Mouse (Mus musculus): ENCODE data around the gene Iqcf3. TPM values are rescaled to one million over a fixed set of nuclear protein-coding genes. Genes with fewer than 3 reads are reported as not detected.

The Iqcf3 gene
- polyA plus RNA-seq, 1 experiment from 2014 or later: not detected

- H3K4me1 ChIP-seq: peaks cover 75% of the 10 kb centered on the region
- WGBS: 33% methylated on average over 9 of the region's 9 CpGs
- H3K9me3 ChIP-seq (replicated peaks): no peaks in the 10 kb centered on the region
- ATAC-seq (ENCODE audit: low FRiP score): no peak
- peak overlapping the region; percentile 99 for H3K4me2 ChIP-seq (replicated peaks)
- H3K4me3 ChIP-seq: peak overlapping the region; percentile 77
- H3K9ac ChIP-seq: peak overlapping the region; percentile 97
- no peaks in the 10 kb centered on the region for H3K27me3 ChIP-seq
- H3K36me3 ChIP-seq: peaks cover 34% of the 10 kb centered on the region
- peak overlapping the region; percentile 96 for H3K27ac ChIP-seq
Observed at GRCm38 (mm10) chr9:106457163-106457559, 104.3 kb downstream of the Iqcf3 start.

GRCm38 (mm10) chr9:106456325-106457162 is 104.9 kb downstream of the Iqcf3 start:
- no peaks in the 10 kb centered on the region for H3K27me3 ChIP-seq
- ATAC-seq (ENCODE audit: low FRiP score): peak; percentile 8; the same call in 1 of the 2 replicates
- peak overlapping the region; percentile 99 for H3K4me2 ChIP-seq (replicated peaks)
- H3K9ac ChIP-seq: peak overlapping the region; percentile 97
- peaks cover 28% of the 10 kb centered on the region for H3K36me3 ChIP-seq
- no peaks in the 10 kb centered on the region for H3K9me3 ChIP-seq (replicated peaks)
- H3K4me1 ChIP-seq: peaks cover 81% of the 10 kb centered on the region
- WGBS: 25% methylated on average over 14 of the region's 15 CpGs
- peak overlapping the region; percentile 96 for H3K27ac ChIP-seq
- H3K4me3 ChIP-seq: peak overlapping the region; percentile 77

- H3K27ac ChIP-seq: peak overlapping the region; percentile 96
- ATAC-seq (ENCODE audit: low FRiP score): peak; percentile 33
- peak overlapping the region; percentile 99 for H3K4me2 ChIP-seq (replicated peaks)
- peak overlapping the region; percentile 77 for H3K4me3 ChIP-seq
- H3K36me3 ChIP-seq: peaks cover 13% of the 10 kb centered on the region
- H3K27me3 ChIP-seq: no peaks in the 10 kb centered on the region
- H3K9me3 ChIP-seq (replicated peaks): no peaks in the 10 kb centered on the region
- WGBS: 2% methylated on average over 17 of the region's 17 CpGs
- peaks cover 82% of the 10 kb centered on the region for H3K4me1 ChIP-seq
- peak overlapping the region; percentile 97 for H3K9ac ChIP-seq
Observed at GRCm38 (mm10) chr9:106454888-106455681, 106.3 kb downstream of the Iqcf3 start.

- Histone ChIP-seq H3K9ac (peak overlapping the region; percentile 97), H3K9me3 (replicated peaks) (no peaks in the 10 kb centered on the region), H3K4me3 (peak overlapping the region; percentile 77), H3K4me1 (peaks cover 76% of the 10 kb centered on the region), H3K36me3 (peaks cover 7% of the 10 kb centered on the region; the same call in 1 of the 2 replicates), H3K27me3 (no peaks in the 10 kb centered on the region), H3K27ac (peak overlapping the region; percentile 96), H3K4me2 (replicated peaks) (peak overlapping the region; percentile 99)
- 2% methylated on average over 11 of the region's 20 CpGs for WGBS
- ATAC-seq (ENCODE audit: low FRiP score): peak; percentile 7; the same call in 1 of the 2 replicates
Observed at GRCm38 (mm10) chr9:106454071-106454761, 107.2 kb downstream of the Iqcf3 start.

DNA sequence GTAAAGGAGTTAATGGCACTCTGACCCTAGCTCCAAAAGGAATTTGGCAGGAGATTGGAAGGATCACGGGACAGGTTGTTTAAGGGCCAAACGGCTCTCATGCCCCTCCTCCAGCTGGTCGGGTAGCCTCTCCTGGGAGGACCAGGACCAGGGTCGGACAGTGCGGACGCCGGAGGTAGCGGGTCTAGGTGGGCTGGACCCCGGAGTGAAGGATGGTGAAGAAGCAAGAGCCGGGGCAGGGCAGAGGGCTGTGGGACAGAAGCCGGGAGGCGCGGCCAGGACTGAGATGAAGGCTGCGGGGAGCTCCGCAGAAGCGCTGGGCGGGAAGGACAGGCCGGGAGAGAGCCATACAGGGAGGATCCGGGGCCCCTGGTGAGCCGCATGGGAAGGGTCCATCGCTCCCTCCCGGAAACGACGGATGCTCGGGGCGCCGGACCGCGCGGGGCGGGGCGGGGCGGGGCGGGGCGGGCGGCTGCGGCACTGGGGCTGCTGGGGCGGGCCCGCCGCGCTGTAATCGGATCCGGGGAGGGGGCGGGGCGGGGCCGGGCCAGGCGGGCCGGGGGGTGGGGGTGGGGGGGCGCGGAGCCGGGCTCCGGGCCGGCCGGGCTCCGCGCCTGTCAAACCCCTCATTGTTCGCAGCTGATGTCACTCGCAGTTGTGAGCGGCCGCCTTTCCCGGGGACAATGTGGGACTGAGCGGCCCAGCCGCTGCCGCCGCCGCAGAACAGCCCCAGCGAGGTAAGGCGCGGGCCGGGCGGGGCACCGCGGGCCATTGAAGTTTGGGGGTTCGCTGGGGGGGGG is 108.0 kb downstream of the Iqcf3 start, which contains the start of gene Pcbp4:
Gene Pcbp4, plus strand, starts transcription at position 21 of the 800 bp plus-strand sequence.
- peak within 1 kb of the TSS; percentile 97 for H3K9ac ChIP-seq
- peak within 1 kb of the TSS; percentile 77 for H3K4me3 ChIP-seq
- H3K27ac ChIP-seq: peak within 1 kb of the TSS; percentile 96
- ATAC-seq (ENCODE audit: low FRiP score): peak; percentile 68
- peaks cover 75% of the 10 kb centered on the region for H3K4me1 ChIP-seq
- H3K4me2 ChIP-seq (replicated peaks): peak within 1 kb of the TSS; percentile 99
- H3K36me3 ChIP-seq: peaks cover 6% of the 10 kb centered on the region; the same call in 1 of the 2 replicates
- no peaks in the 10 kb centered on the region for H3K9me3 ChIP-seq (replicated peaks)
- H3K27me3 ChIP-seq: no peaks in the 10 kb centered on the region
- 1% methylated on average over 47 of the region's 74 CpGs for WGBS

Other genes with a start within 250 kb of the Iqcf3 start
- gene Dusp7, start 193.0 kb downstream of the Iqcf3 start, polyA plus RNA-seq (2016; fragmentation: Nextera tagmentation; extraction: Ambion mirVana): 25.5 and 26.9 TPM in 2 replicates
- gene Rpl29, start 132.2 kb downstream of the Iqcf3 start, polyA plus RNA-seq (2016; fragmentation: Nextera tagmentation; extraction: Ambion mirVana): 629 and 723 TPM in 2 replicates
- 29.0 and 30.7 TPM in 2 replicates for gene Acy1, start 123.3 kb downstream of the Iqcf3 start, polyA plus RNA-seq (2016; fragmentation: Nextera tagmentation; extraction: Ambion mirVana)
- gene Abhd14b, start 114.2 kb downstream of the Iqcf3 start, polyA plus RNA-seq (2016; fragmentation: Nextera tagmentation; extraction: Ambion mirVana): 7.6 and 8.5 TPM in 2 replicates
- 37.5 and 39.7 TPM in 2 replicates for gene Abhd14a, start 114.0 kb downstream of the Iqcf3 start, polyA plus RNA-seq (2016; fragmentation: Nextera tagmentation; extraction: Ambion mirVana)
- gene Pcbp4, start 108.3 kb downstream of the Iqcf3 start, polyA plus RNA-seq (2016; fragmentation: Nextera tagmentation; extraction: Ambion mirVana): 308 and 309 TPM in 2 replicates
- 0.41 and 0.68 TPM in 2 replicates for gene Gpr62, start 95.7 kb downstream of the Iqcf3 start, polyA plus RNA-seq (2016; fragmentation: Nextera tagmentation; extraction: Ambion mirVana)
- 42.7 and 52.2 TPM in 2 replicates for gene Rrp9, start 85.7 kb downstream of the Iqcf3 start, polyA plus RNA-seq (2016; fragmentation: Nextera tagmentation; extraction: Ambion mirVana)
- 1.6 and 2.1 TPM in 2 replicates for gene Parp3, start 84.7 kb downstream of the Iqcf3 start, polyA plus RNA-seq (2016; fragmentation: Nextera tagmentation; extraction: Ambion mirVana)
- gene Iqcf1, start 61.7 kb downstream of the Iqcf3 start, polyA plus RNA-seq (2016; fragmentation: Nextera tagmentation; extraction: Ambion mirVana): not detected in 2 replicates
- gene Iqcf5, start 47.1 kb downstream of the Iqcf3 start, polyA plus RNA-seq (2016; fragmentation: Nextera tagmentation; extraction: Ambion mirVana): not detected in 2 replicates
- gene Iqcf4, start 9.4 kb upstream of the Iqcf3 start, polyA plus RNA-seq (2016; fragmentation: Nextera tagmentation; extraction: Ambion mirVana): not detected in 2 replicates
- not detected in 2 replicates for gene Iqcf6, start 65.0 kb upstream of the Iqcf3 start, polyA plus RNA-seq (2016; fragmentation: Nextera tagmentation; extraction: Ambion mirVana)
- gene Grm2, start 94.5 kb upstream of the Iqcf3 start, polyA plus RNA-seq (2016; fragmentation: Nextera tagmentation; extraction: Ambion mirVana): 4.4 and 4.7 TPM in 2 replicates
- gene Tex264, start 124.3 kb upstream of the Iqcf3 start, polyA plus RNA-seq (2016; fragmentation: Nextera tagmentation; extraction: Ambion mirVana): 40.7 and 41.0 TPM in 2 replicates
- 9.1 and 9.5 TPM in 2 replicates for gene Rad54l2, start 227.6 kb upstream of the Iqcf3 start, polyA plus RNA-seq (2016; fragmentation: Nextera tagmentation; extraction: Ambion mirVana)

Data from hindbrain, embryonic 12.5 days (tissue).